Mouse (Mus musculus): ENCODE measurements around the gene Kif5c. TPM values are rescaled to one million over a fixed set of nuclear protein-coding genes. Genes with fewer than 3 reads are reported as not detected.

Kif5c gene
- polyA plus RNA-seq, 1 experiment from 2014 or later = 1.1 TPM

DNA sequence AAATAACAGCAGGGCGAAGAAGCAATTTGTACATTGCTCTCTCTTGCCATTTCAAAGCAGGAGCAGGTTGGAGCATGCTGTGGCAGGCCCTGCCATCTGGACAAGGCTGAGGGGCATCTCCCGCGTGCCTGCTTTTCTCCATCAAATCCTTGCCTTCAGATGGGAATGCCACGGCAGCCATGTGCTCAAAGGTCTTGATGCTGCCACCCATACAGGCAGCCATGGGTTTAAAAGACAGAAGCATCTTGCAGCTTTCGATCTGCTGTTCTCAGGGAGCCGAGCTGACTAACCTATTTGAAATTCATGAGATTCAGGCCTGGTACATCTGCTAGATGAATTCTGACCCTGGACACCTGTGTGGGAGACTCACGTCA, 53.4 kb downstream of the Kif5c start:
- Histone ChIP-seq H3K4me3 (ENCODE audit: control insufficient read depth in 1 of 2, insufficient read depth in 1 of 2, low read depth in 1 of 2, low read length in 2 of 2) (no peak overlapping the region), H3K9ac (ENCODE audit: low read length) (no peak overlapping the region), H3K9me3 (ENCODE audit: control insufficient read depth, low read length) (0 out of 2 replicates have a peak, but pooled peaks cover 2% of the 10 kb centered on the region), H3K27me3 (ENCODE audit: control insufficient read depth, insufficient read depth, low read length) (no peaks in the 10 kb centered on the region), H3K27ac (replicated peaks in 1 of 2; ENCODE audit: control insufficient read depth in 1 of 2, insufficient read depth in 1 of 2, low read depth in 2 of 2, low read length in 2 of 2) (no peak overlapping the region), H3K4me1 (ENCODE audit: control insufficient read depth in 2 of 2, insufficient read depth in 2 of 2, low read length in 2 of 2) (peaks cover 0 to 3% of the 10 kb centered on the region in 2 experiments; a peak in 1 of 4 replicates), H3K4me2 (ENCODE audit: low read length) (no peak overlapping the region), H3K36me3 (ENCODE audit: control insufficient read depth, insufficient read depth, low read length) (no peaks in the 10 kb centered on the region)
- ATAC-seq (ENCODE audit: insufficient number of reproducible peaks, insufficient read depth, low FRiP score, low read depth) = no peak
- WGBS = 87% methylated on average over 7 of the region's 7 CpGs

DNA sequence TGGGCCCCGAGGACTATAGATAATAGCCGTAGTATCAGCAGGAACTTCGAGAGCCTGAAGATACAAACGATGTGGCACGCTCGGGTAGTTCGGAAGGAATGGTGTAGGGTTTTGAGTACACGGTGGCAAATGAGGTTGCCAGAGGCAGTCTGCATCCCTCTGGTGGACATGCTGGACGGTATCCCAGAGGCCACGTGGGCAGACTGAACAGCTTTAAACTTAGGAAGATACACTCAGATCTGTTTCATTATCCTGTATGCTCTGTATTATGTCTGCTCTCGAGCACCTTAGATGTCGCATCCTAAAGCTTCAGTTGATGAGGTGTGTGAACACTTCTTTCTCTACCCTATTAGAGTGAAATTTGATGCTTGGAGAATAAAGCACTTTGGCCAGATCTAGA, 56.9 kb downstream of the Kif5c start:
- Histone ChIP-seq H3K27me3 (ENCODE audit: control insufficient read depth, insufficient read depth, low read length) (no peaks in the 10 kb centered on the region), H3K4me3 (ENCODE audit: control insufficient read depth in 1 of 2, insufficient read depth in 1 of 2, low read depth in 1 of 2, low read length in 2 of 2) (no peak overlapping the region), H3K36me3 (ENCODE audit: control insufficient read depth, insufficient read depth, low read length) (no peaks in the 10 kb centered on the region), H3K9ac (ENCODE audit: low read length) (no peak overlapping the region), H3K9me3 (ENCODE audit: control insufficient read depth, low read length) (no peaks in the 10 kb centered on the region), H3K4me1 (ENCODE audit: control insufficient read depth in 2 of 2, insufficient read depth in 2 of 2, low read length in 2 of 2) (peaks cover 0 to 3% of the 10 kb centered on the region in 2 experiments; a peak in 1 of 4 replicates), H3K27ac (replicated peaks in 1 of 2; ENCODE audit: control insufficient read depth in 1 of 2, insufficient read depth in 1 of 2, low read depth in 2 of 2, low read length in 2 of 2) (no peak overlapping the region), H3K4me2 (ENCODE audit: low read length) (no peak overlapping the region)
- no peak for ATAC-seq (ENCODE audit: insufficient number of reproducible peaks, insufficient read depth, low FRiP score, low read depth)
- WGBS = 63% methylated on average over 12 of the region's 12 CpGs

DNA sequence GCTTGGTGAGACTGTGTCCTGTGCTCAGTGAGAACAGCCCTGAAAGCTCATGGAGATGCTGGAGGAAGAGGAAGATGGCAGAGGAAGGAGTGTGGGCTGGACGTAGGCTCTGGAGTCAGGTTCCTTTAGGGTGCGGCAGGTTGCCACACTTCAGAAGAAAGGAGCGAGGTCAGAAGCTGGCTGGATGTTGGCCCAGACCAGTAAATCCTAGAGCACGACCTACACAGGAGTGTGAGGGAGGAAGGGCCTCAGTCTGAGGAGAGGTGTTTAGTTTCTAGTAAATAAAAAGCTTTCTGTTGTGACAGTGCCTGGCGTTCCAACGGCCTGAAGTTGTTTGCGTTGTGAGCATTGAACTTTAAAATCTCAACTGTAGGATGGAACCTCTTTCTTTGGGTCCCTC, 59.3 kb downstream of the Kif5c start:
- H3K27ac ChIP-seq (replicated peaks in 1 of 2; ENCODE audit: control insufficient read depth in 1 of 2, insufficient read depth in 1 of 2, low read depth in 2 of 2, low read length in 2 of 2) = no peak overlapping the region
- ATAC-seq (ENCODE audit: insufficient number of reproducible peaks, insufficient read depth, low FRiP score, low read depth) = no peak
- peaks cover 0 to 3% of the 10 kb centered on the region in 2 experiments; a peak in 1 of 4 replicates for H3K4me1 ChIP-seq (ENCODE audit: control insufficient read depth in 2 of 2, insufficient read depth in 2 of 2, low read length in 2 of 2)
- no peak overlapping the region for H3K9ac ChIP-seq (ENCODE audit: low read length)
- 79% methylated on average over 7 of the region's 7 CpGs for WGBS
- no peaks in the 10 kb centered on the region for H3K9me3 ChIP-seq (ENCODE audit: control insufficient read depth, low read length)
- no peak overlapping the region for H3K4me3 ChIP-seq (ENCODE audit: control insufficient read depth in 1 of 2, insufficient read depth in 1 of 2, low read depth in 1 of 2, low read length in 2 of 2)
- no peaks in the 10 kb centered on the region for H3K36me3 ChIP-seq (ENCODE audit: control insufficient read depth, insufficient read depth, low read length)
- H3K27me3 ChIP-seq (ENCODE audit: control insufficient read depth, insufficient read depth, low read length) = no peaks in the 10 kb centered on the region
- H3K4me2 ChIP-seq (ENCODE audit: low read length) = no peak overlapping the region

DNA sequence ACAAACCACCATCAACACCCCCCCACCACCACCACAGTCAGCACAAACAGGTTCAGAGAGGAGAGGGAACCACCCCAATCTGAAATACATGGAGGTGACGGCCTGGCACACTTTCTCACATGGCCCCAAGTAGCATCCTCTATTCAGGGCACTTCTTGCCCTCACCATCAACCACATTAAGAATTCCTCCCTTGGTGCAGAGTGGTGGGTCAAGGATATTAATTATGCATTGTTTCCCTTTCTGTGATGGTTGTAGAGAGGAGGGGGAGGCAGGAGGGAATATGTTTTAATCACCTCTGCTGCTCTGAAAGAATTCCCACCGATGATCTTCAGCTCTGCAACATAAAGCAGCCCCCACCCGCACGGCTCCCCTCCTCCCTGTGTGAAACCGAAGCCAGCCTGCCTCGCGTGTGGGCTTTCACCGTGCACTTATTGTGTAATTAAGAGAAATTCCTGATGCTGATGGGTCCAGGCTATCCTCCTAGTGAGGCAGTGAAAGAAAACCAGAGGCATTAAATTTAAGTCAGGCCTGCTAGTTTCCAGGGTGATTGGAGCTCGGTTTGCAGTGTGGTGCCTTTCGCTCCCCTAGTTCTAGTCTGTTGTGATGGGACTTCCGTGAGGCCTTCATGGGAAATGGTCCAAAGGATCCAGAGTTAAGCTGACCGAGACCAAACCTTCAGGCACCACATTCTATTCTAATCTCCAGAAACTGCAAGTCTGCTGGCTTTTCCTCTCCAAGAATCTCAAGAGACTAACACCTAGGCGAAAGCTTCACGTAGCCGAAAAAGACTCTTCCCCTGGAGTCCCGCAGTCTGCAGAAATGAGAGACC, 60.3 kb downstream of the Kif5c start:
- no peak overlapping the region for H3K4me2 ChIP-seq (ENCODE audit: low read length)
- 84% methylated on average over 16 of the region's 16 CpGs for WGBS
- H3K27ac ChIP-seq (replicated peaks in 1 of 2; ENCODE audit: control insufficient read depth in 1 of 2, insufficient read depth in 1 of 2, low read depth in 2 of 2, low read length in 2 of 2) = no peak overlapping the region
- peaks cover 0 to 3% of the 10 kb centered on the region in 2 experiments; a peak in 1 of 4 replicates for H3K4me1 ChIP-seq (ENCODE audit: control insufficient read depth in 2 of 2, insufficient read depth in 2 of 2, low read length in 2 of 2)
- no peak overlapping the region for H3K9ac ChIP-seq (ENCODE audit: low read length)
- no peaks in the 10 kb centered on the region for H3K27me3 ChIP-seq (ENCODE audit: control insufficient read depth, insufficient read depth, low read length)
- ATAC-seq (ENCODE audit: insufficient number of reproducible peaks, insufficient read depth, low FRiP score, low read depth) = no peak
- H3K4me3 ChIP-seq (ENCODE audit: control insufficient read depth in 1 of 2, insufficient read depth in 1 of 2, low read depth in 1 of 2, low read length in 2 of 2) = no peak overlapping the region
- no peaks in the 10 kb centered on the region for H3K9me3 ChIP-seq (ENCODE audit: control insufficient read depth, low read length)
- H3K36me3 ChIP-seq (ENCODE audit: control insufficient read depth, insufficient read depth, low read length) = no peaks in the 10 kb centered on the region

DNA sequence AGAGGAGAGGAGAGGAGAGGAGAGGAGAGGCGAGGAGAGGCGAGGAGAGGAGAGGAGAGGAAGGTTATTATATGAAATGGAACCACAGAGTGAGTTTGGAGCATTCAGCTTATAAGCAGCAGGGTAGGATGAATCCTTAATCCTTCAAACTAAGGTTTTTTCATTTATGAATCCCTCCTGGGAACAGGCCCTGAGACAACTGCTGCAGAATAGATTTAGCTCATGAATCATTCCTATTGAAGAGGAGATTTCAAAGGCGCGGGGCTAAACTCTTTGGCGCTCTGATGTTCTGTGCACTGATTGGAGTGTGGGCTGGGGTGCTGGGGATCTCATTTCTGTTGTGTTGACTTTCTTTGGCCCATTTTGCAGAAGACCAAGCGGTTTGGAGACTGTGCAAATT, 63.7 kb downstream of the Kif5c start:
- no peaks in the 10 kb centered on the region for H3K27me3 ChIP-seq (ENCODE audit: control insufficient read depth, insufficient read depth, low read length)
- H3K36me3 ChIP-seq (ENCODE audit: control insufficient read depth, insufficient read depth, low read length) = no peaks in the 10 kb centered on the region
- H3K4me2 ChIP-seq (ENCODE audit: low read length) = no peak overlapping the region
- 85% methylated on average over 6 of the region's 6 CpGs for WGBS
- H3K4me1 ChIP-seq (ENCODE audit: control insufficient read depth in 2 of 2, insufficient read depth in 2 of 2, low read length in 2 of 2) = no peaks in the 10 kb centered on the region
- H3K27ac ChIP-seq (replicated peaks in 1 of 2; ENCODE audit: control insufficient read depth in 1 of 2, insufficient read depth in 1 of 2, low read depth in 2 of 2, low read length in 2 of 2) = no peak overlapping the region
- no peak for ATAC-seq (ENCODE audit: insufficient number of reproducible peaks, insufficient read depth, low FRiP score, low read depth)
- no peak overlapping the region for H3K4me3 ChIP-seq (ENCODE audit: control insufficient read depth in 1 of 2, insufficient read depth in 1 of 2, low read depth in 1 of 2, low read length in 2 of 2)
- H3K9me3 ChIP-seq (ENCODE audit: control insufficient read depth, low read length) = no peaks in the 10 kb centered on the region
- H3K9ac ChIP-seq (ENCODE audit: low read length) = no peak overlapping the region

DNA sequence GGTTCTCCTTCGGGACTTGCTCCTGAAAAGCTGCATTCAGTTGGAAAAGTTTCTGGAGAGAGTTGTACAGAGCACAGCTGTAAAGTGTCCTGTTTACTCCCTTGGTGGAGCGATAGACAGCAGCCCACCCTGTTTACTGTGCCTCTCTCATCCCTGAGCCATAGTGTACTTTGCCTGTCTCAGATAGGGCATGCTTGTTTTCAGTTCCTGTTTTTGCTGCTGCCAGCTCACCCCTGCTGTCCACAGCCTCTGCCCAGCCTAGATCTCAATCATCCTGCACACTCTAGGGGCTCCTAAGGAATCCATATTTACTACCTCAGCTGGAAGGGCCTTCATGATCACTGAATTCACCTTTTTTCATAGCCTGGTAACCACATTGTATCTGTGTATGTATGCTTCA, 65.7 kb downstream of the Kif5c start:
- 86% methylated on average over 2 of the region's 2 CpGs for WGBS
- H3K27me3 ChIP-seq (ENCODE audit: control insufficient read depth, insufficient read depth, low read length) = no peaks in the 10 kb centered on the region
- no peaks in the 10 kb centered on the region for H3K4me1 ChIP-seq (ENCODE audit: control insufficient read depth in 2 of 2, insufficient read depth in 2 of 2, low read length in 2 of 2)
- H3K27ac ChIP-seq (replicated peaks in 1 of 2; ENCODE audit: control insufficient read depth in 1 of 2, insufficient read depth in 1 of 2, low read depth in 2 of 2, low read length in 2 of 2) = no peak overlapping the region
- no peak overlapping the region for H3K4me2 ChIP-seq (ENCODE audit: low read length)
- no peak overlapping the region for H3K9ac ChIP-seq (ENCODE audit: low read length)
- H3K36me3 ChIP-seq (ENCODE audit: control insufficient read depth, insufficient read depth, low read length) = no peaks in the 10 kb centered on the region
- no peak overlapping the region for H3K4me3 ChIP-seq (ENCODE audit: control insufficient read depth in 1 of 2, insufficient read depth in 1 of 2, low read depth in 1 of 2, low read length in 2 of 2)
- no peak for ATAC-seq (ENCODE audit: insufficient number of reproducible peaks, insufficient read depth, low FRiP score, low read depth)
- no peaks in the 10 kb centered on the region for H3K9me3 ChIP-seq (ENCODE audit: control insufficient read depth, low read length)

DNA sequence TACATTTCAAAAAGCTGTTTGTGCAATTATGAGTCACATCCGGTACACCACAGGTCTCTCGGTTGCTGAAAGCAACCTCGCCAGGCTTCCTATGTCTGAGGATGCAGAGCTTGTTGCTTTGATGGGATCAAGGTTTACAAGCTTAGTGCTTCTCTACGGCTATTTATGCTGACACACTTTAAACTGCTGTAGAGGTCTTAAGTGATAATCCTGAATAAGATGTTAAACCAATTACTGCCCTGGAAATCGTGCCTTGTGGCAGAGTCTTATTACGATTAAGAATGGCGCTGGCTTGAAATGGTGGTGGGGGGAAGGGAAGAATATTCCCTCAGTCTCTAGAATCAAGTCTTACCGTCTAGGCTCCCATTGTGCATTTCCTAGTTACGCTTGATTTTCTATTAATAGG, 71.3 kb downstream of the Kif5c start:
- H3K27ac ChIP-seq (replicated peaks in 1 of 2; ENCODE audit: control insufficient read depth in 1 of 2, insufficient read depth in 1 of 2, low read depth in 2 of 2, low read length in 2 of 2) = no peak overlapping the region
- H3K9ac ChIP-seq (ENCODE audit: low read length) = no peak overlapping the region
- no peaks in the 10 kb centered on the region for H3K27me3 ChIP-seq (ENCODE audit: control insufficient read depth, insufficient read depth, low read length)
- H3K36me3 ChIP-seq (ENCODE audit: control insufficient read depth, insufficient read depth, low read length) = no peaks in the 10 kb centered on the region
- H3K4me3 ChIP-seq (ENCODE audit: control insufficient read depth in 1 of 2, insufficient read depth in 1 of 2, low read depth in 1 of 2, low read length in 2 of 2) = no peak overlapping the region
- H3K4me1 ChIP-seq (ENCODE audit: control insufficient read depth in 2 of 2, insufficient read depth in 2 of 2, low read length in 2 of 2) = peaks cover 5 to 9% of the 10 kb centered on the region in 2 experiments; a peak in 3 of 4 replicates
- H3K9me3 ChIP-seq (ENCODE audit: control insufficient read depth, low read length) = no peaks in the 10 kb centered on the region
- no peak overlapping the region for H3K4me2 ChIP-seq (ENCODE audit: low read length)
- WGBS = 69% methylated on average over 9 of the region's 9 CpGs
- ATAC-seq (ENCODE audit: insufficient number of reproducible peaks, insufficient read depth, low FRiP score, low read depth) = no peak

DNA sequence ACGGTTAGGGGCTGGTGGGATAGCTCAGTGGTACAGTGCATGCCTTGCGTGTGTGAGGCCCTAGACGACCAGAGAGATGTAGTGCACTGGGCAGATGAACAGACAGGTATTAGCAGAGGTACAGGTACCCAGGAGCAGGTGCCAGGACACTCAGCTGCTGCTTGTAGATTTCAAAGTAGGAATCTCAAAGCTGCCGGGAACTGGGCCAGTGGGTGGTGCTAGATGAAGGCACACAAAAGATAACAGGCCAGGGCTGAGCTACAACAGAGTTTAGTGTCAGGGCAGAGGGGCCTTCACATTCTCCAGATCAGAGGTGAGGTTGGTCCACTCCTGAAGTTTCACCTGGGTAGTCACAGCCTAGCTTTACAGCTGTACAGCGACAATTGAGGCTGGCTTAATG, 72.3 kb downstream of the Kif5c start:
- Histone ChIP-seq H3K27me3 (ENCODE audit: control insufficient read depth, insufficient read depth, low read length) (no peaks in the 10 kb centered on the region), H3K4me2 (ENCODE audit: low read length) (no peak overlapping the region), H3K27ac (replicated peaks in 1 of 2; ENCODE audit: control insufficient read depth in 1 of 2, insufficient read depth in 1 of 2, low read depth in 2 of 2, low read length in 2 of 2) (no peak overlapping the region), H3K36me3 (ENCODE audit: control insufficient read depth, insufficient read depth, low read length) (no peaks in the 10 kb centered on the region), H3K9ac (ENCODE audit: low read length) (no peak overlapping the region), H3K4me1 (ENCODE audit: control insufficient read depth in 2 of 2, insufficient read depth in 2 of 2, low read length in 2 of 2) (peaks cover 5 to 9% of the 10 kb centered on the region in 2 experiments; a peak in 3 of 4 replicates), H3K9me3 (ENCODE audit: control insufficient read depth, low read length) (no peaks in the 10 kb centered on the region), H3K4me3 (ENCODE audit: control insufficient read depth in 1 of 2, insufficient read depth in 1 of 2, low read depth in 1 of 2, low read length in 2 of 2) (no peak overlapping the region)
- no peak for ATAC-seq (ENCODE audit: insufficient number of reproducible peaks, insufficient read depth, low FRiP score, low read depth)
- 58% methylated on average over 5 of the region's 5 CpGs for WGBS

Data from heart, embryonic 14.5 days (tissue).